Mouse (Mus musculus): Measurements from ENCODE around the gene Slc16a10. TPM values are rescaled to one million over a fixed set of nuclear protein-coding genes. Genes with fewer than 3 reads are reported as not detected.

Gene Slc16a10
- total RNA-seq, 2 experiments from 2014 or later: 23.0 to 25.2 TPM

DNA sequence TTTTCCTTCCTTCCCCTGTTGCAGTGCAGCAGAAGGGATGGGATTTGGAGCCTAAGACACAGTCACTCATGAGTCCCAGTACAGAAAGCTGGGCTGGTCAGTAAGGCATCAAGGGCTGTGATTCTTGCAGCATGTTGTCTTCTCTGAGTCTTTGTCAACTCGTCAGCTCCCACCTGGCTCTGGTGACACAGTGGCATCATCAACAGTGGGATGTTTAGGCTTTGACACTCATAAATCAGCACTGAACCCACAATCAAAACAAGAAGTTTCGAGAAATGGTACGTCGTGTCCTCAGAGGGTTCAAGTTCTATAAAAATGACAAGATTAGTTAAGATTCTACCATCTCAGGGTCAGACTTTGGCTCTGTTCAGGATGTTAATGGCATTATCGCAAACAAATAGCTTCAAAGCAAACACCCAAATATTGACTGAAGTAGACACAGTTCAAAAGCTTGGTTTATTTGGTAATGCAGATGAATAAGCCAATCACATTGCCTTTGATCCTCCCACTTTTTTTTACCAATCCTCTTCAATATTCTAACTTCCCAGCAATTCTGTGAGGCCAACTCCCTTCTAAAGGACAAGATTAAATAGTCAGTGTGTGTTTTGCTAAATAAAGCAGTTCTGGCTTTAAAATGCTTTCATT, 23.2 kb downstream of the Slc16a10 start:
- intact Hi-C loops (cut with DNase I): no loop called here
- DNase-seq (ENCODE audit: low spot score): no peak

GRCm38 (mm10) chr10:40113517-40114085, 28.5 kb downstream of the Slc16a10 start:
- intact Hi-C loops (cut with DNase I): no loop called here
- no peak for DNase-seq (ENCODE audit: low spot score)

GRCm38 (mm10) chr10:40112256-40112655, 29.8 kb downstream of the Slc16a10 start:
- no peak for DNase-seq (ENCODE audit: low spot score)
- intact Hi-C loops (cut with DNase I): no loop called here

DNA sequence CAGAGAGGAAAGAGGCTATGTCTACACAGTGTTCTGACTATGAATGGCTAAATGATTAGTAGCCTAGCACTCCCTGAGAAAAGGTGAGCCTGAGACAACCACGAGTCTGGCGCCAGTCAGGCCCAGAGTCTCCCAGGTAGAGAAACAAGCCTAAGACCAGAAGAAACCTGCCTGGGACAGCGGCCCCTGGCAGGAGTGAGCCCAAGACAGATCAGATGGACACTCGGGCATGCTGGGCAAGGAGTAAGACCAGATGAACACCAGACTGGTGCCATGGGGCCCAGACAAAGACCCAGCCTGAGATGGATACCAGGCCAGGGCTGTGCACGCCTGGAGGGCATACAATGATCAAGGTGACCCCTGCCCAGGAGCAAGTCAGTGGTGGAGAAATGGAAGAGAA, 32.5 kb downstream of the Slc16a10 start:
- intact Hi-C loops (cut with DNase I): no loop called here
- no peak for DNase-seq (ENCODE audit: low spot score)

DNA sequence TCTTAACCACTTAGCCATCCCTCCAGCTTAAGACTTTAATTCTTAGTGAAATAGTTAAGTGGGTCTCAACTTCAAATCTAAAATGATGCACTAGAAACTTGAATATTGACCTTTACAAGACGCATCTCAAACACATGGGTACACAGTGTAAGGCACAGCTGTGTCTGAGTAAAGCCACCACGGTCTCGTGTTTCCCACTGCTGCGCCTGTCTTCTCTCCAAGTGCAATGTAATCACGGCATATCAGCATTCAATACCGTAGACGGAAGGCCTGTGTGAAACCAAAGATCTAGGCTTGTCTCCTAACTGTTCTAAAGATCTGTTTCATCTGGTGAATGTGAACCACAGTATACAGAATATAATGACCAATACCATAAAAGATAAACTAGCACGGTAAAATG, 33.1 kb downstream of the Slc16a10 start:
- DNase-seq (ENCODE audit: low spot score): no peak
- intact Hi-C loops (cut with DNase I): no loop called here

DNA sequence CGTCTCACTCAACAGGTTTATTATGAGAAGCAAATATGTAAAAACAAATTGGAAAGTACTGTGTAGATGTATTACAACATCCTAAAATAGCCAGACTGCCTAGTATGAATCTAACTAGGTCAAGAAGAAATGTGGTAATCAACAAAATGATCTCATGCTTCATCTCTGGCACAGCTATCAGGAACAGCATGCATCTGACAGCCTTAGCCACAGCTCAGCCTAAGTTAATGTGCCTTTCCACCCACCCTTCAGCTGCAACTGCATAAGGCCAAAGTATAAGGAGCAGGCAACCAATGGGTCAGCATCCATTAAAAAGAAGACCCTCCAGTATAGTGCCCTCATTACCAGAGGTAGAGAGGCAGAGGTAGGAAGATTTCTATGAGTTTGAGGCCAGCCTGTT, 34.1 kb downstream of the Slc16a10 start:
- no peak for DNase-seq (ENCODE audit: low spot score)

GRCm38 (mm10) chr10:40105174-40105573, 36.9 kb downstream of the Slc16a10 start:
- intact Hi-C loops (cut with DNase I): no loop called here
- DNase-seq (ENCODE audit: low spot score): no peak

More for the DNA sequence above, 34.1 kb downstream of the Slc16a10 start:
- intact Hi-C loops (cut with DNase I): no loop called here

- intact Hi-C loops (cut with DNase I): no loop called here
- DNase-seq (ENCODE audit: low spot score): no peak
These were observed 38.3 kb downstream of the Slc16a10 start for GRCm38 (mm10) chr10:40103790-40104189.

GRCm38 (mm10) chr10:40102986-40103385, 39.1 kb downstream of the Slc16a10 start:
- no peak for DNase-seq (ENCODE audit: low spot score)
- intact Hi-C loops (cut with DNase I): no loop called here

GRCm38 (mm10) chr10:40102166-40102565, 39.9 kb downstream of the Slc16a10 start:
- no peak for DNase-seq (ENCODE audit: low spot score)
- intact Hi-C loops (cut with DNase I): no loop called here

- intact Hi-C loops (cut with DNase I): no loop called here
- no peak for DNase-seq (ENCODE audit: low spot score)
These were observed 43.6 kb downstream of the Slc16a10 start for GRCm38 (mm10) chr10:40098441-40098840.

- intact Hi-C loops (cut with DNase I): no loop called here
- no peak for DNase-seq (ENCODE audit: low spot score)
These were observed 44.5 kb downstream of the Slc16a10 start for GRCm38 (mm10) chr10:40097519-40097918.

DNA sequence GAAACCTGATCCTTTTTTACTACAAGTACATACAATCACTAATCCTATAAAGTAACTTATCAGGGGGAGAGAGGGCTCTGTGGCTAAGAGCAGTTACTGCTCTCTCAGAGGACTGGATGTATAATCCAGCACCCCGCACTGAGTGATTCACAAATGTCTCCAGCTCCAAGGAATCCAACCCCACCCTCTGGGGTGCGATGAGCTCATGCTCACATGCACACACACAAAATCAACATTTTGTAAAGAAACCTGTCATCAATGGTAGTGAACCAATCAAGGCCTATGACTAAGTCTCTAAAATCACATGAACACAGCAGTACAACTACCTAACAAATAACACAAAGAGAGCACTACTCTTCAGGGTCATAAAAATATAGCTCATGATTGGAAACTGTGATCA, 47.3 kb downstream of the Slc16a10 start:
- intact Hi-C loops (cut with DNase I): no loop called here
- DNase-seq (ENCODE audit: low spot score): no peak

- DNase-seq (ENCODE audit: low spot score): no peak
- intact Hi-C loops (cut with DNase I): no loop called here
These were observed 48.5 kb downstream of the Slc16a10 start for GRCm38 (mm10) chr10:40093526-40093925.

- intact Hi-C loops (cut with DNase I): no loop called here
- no peak for DNase-seq (ENCODE audit: low spot score)
These were observed 50.6 kb downstream of the Slc16a10 start for GRCm38 (mm10) chr10:40091455-40091854.

- intact Hi-C loops (cut with DNase I): no loop called here
- DNase-seq (ENCODE audit: low spot score): no peak
These were observed 51.3 kb downstream of the Slc16a10 start for GRCm38 (mm10) chr10:40090504-40091428.

DNA sequence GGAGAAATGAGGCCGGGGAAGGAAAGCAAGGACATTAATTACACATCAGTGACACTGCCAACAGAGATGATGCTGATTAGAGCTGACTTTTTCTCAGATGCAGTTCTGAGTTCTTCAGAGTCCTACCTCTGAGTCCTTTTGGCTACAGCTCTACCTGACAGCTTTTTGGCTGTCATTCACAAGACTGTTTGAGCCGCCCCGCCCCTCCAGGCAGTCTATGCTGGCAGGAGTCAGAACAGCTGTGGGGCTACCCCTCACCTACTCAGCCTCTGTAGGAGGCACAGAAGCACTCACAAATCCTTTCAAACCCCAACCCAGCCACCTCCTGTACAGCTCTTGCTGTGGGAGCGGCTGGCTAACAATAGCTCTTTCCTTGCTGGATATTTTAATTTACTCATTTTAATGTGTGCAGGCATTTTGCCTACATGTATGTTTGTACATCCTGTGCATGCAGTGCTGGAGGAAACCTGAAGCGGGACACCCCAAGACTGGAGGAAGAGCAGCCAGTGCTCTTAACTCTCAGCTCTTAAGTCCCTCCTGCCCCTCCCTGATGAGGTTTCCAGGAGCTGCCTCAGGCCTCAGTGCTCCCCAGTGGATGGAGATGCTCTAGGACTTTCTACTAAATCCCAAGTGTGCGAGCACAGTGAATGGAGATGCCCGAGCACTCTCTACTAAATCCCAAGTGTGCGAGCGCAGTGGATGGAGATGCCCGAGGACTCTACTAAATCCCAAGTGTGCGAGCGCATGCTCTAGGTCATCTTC, 57.5 kb downstream of the Slc16a10 start:
- intact Hi-C loops (cut with DNase I): loop anchor here (5.0 kb wide), 1 partner anchor 58 kb away; the partner anchor contains the start of gene Slc16a10

DNA sequence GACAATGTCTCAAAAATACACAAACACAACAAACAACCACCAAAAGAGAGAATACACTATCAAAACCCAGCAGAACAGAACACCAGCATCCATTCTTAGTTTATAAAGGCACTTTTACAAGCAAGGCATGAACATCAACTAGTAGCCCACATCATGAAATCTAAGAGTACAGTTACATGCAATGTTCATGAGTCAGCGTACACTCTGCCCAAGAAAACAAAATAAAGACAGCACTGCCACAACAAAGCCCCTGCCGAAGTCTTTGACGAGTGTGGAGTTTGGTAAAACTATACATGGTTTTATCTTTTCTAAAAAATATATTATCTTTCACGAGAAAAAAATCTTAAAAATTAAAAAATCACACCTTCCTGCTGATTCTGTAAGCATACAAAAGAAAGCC, 58.5 kb downstream of the Slc16a10 start:
- intact Hi-C loops (cut with DNase I): loop anchor here (5.0 kb wide), 1 partner anchor 59 kb away; the partner anchor contains the start of gene Slc16a10
- DNase-seq (ENCODE audit: low spot score): no peak

More for the DNA sequence above, 57.5 kb downstream of the Slc16a10 start:
- no peak for DNase-seq (ENCODE audit: low spot score)

- intact Hi-C loops (cut with DNase I): loop anchor here (5.0 kb wide), 1 partner anchor 60 kb away; the partner anchor contains the start of gene Slc16a10
- DNase-seq (ENCODE audit: low spot score): no peak
These were observed 59.4 kb downstream of the Slc16a10 start for GRCm38 (mm10) chr10:40082668-40083067.

DNA sequence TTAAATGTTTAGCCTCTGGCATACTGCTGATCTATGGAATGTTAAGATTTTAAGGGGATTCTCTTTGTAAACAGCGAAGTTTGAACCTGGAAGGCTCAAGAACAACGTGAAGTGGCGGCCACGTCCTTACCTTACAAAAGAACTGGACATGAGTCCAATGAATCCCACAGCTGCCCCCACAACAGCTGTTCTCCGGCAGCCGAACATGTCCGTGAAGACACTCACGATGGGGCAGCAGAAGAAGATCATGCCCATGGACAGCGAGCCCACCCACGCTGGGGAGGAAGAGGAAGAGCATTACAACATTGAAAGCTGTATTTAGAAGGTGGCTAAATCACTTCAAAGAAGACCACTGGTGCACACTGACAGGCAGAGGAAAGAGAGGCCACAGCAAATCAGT, 61.5 kb downstream of the Slc16a10 start:
- intact Hi-C loops (cut with DNase I): loop anchor here (5.0 kb wide), 1 partner anchor 62 kb away; the partner anchor contains the start of gene Slc16a10

More for the DNA sequence above, 61.5 kb downstream of the Slc16a10 start:
- no peak for DNase-seq (ENCODE audit: low spot score)
